Mouse (Mus musculus): Measurements from ENCODE around the gene Pex3.
A peak's percentile ranks its signal among the peaks of the same experiment; 100 is the strongest.
"Not testable (repeated sequence)": the region's sequence is repeated elsewhere in the genome, so short reads cannot be mapped to it uniquely, and the experiment has no call there.

Pex3 gene

GRCm38 (mm10) chr10:13534751-13535150, 18.2 kb downstream of the Pex3 start:
- no peak for DNase-seq

GRCm38 (mm10) chr10:13528155-13528554, 24.8 kb downstream of the Pex3 start:
- DNase-seq, result no peak

- no peak for DNase-seq
These were observed 31.1 kb downstream of the Pex3 start for GRCm38 (mm10) chr10:13521857-13522256.

GRCm38 (mm10) chr10:13502371-13502770, 50.6 kb downstream of the Pex3 start:
- DNase-seq, result no peak

- not testable (repeated sequence) for DNase-seq
These were observed 51.4 kb downstream of the Pex3 start for GRCm38 (mm10) chr10:13501533-13501932.

GRCm38 (mm10) chr10:13500938-13501496, 51.9 kb downstream of the Pex3 start:
- peak; percentile 88 for DNase-seq

GRCm38 (mm10) chr10:13500473-13500872, 52.5 kb downstream of the Pex3 start:
- DNase-seq, result no peak

GRCm38 (mm10) chr10:13499331-13499730, 53.6 kb downstream of the Pex3 start, which contains the start of gene Fuca2:
Gene Fuca2 (plus strand): TSS chr10:13499540.
- DNase-seq, result no peak

- DNase-seq, result no peak
These were observed 56.6 kb downstream of the Pex3 start for GRCm38 (mm10) chr10:13496315-13496714.

- DNase-seq, result no peak
These were observed 58.8 kb downstream of the Pex3 start for GRCm38 (mm10) chr10:13493978-13494686.

- DNase-seq, result no peak
These were observed 63.3 kb downstream of the Pex3 start for GRCm38 (mm10) chr10:13489671-13490070.

GRCm38 (mm10) chr10:13485958-13486357, 67.0 kb downstream of the Pex3 start:
- no peak for DNase-seq

GRCm38 (mm10) chr10:13479341-13479740, 73.6 kb downstream of the Pex3 start:
- no peak for DNase-seq

- DNase-seq, result no peak
These were observed 77.8 kb downstream of the Pex3 start for GRCm38 (mm10) chr10:13475121-13475520.

- no peak for DNase-seq
These were observed 78.4 kb downstream of the Pex3 start for GRCm38 (mm10) chr10:13474568-13474955.

All from right cerebral cortex, postnatal 25 days (tissue).